Mouse (Mus musculus) cerebellum, adult 2 months (tissue): ENCODE results near the gene Ankef1. TPM values are rescaled to one million over a fixed set of nuclear protein-coding genes. Genes with fewer than 3 reads are reported as not detected.

Experiments
- DNase-seq, 2 experiments: peaks; one replicate each; pipeline ENCODE4 v3.0.0; 2021
- H3K27ac ChIP-seq: fragments of 200-500 bp; 2 replicates; pipeline ENCODE4 v1.5.1; 2012; ENCODE audit warnings: low read length, control low read depth, inconsistent platforms; ENCODE audit not compliant: insufficient read depth
- H3K27me3 ChIP-seq: fragments of 200-500 bp; 2 replicates; pipeline ENCODE4 v1.6.1; 2012; ENCODE audit warnings: inconsistent platforms, mild to moderate bottlenecking, low read length, moderate library complexity; ENCODE audit not compliant: control insufficient read depth, insufficient read depth
- H3K4me1 ChIP-seq: fragments of 200-500 bp; 2 replicates; pipeline ENCODE4 v1.6.1; 2011; ENCODE audit warnings: low read length; ENCODE audit not compliant: control insufficient read depth, insufficient read depth
- H3K4me3 ChIP-seq: fragments of 200-500 bp; replicated peaks from 2 replicates; pipeline ENCODE3; 2011; ENCODE audit warnings: mild to moderate bottlenecking, low read depth, low read length, control low read depth; ENCODE audit not compliant: insufficient read depth
- CTCF ChIP-seq: fragments of 200-500 bp; IDR thresholded peaks from 2 replicates; pipeline ENCODE4 v1.5.1; 2011; ENCODE audit warnings: low read depth, mild to moderate bottlenecking, control low read depth, low read length, moderate library complexity, borderline replicate concordance; ENCODE audit not compliant: insufficient read depth
- POLR2A ChIP-seq: fragments of 200-500 bp; IDR thresholded peaks from 2 replicates; pipeline ENCODE4 v1.6.1; 2011; ENCODE audit warnings: low read length, control low read depth, borderline replicate concordance; ENCODE audit not compliant: insufficient read depth
- WGBS: fragments of 180-500 bp; shearing (Covaris S2); methylation state at CpG from one replicate; pipeline ENCODE4 v1.1.7; 2018; 5-methylcytosine and 5-hydroxymethylcytosine counted together
- polyA plus RNA-seq: library from polyadenylated mRNA; depleted of rRNA; stranded (reverse); fragments of >200 nt; gene quantifications from 2 replicates; pipeline ENCODE4 v1.2.3, GENCODE M21; 2012; rRNA removed

Ankef1 gene
- polyA plus RNA-seq = 0.69 and 1.1 TPM in 2 replicates

DNA sequence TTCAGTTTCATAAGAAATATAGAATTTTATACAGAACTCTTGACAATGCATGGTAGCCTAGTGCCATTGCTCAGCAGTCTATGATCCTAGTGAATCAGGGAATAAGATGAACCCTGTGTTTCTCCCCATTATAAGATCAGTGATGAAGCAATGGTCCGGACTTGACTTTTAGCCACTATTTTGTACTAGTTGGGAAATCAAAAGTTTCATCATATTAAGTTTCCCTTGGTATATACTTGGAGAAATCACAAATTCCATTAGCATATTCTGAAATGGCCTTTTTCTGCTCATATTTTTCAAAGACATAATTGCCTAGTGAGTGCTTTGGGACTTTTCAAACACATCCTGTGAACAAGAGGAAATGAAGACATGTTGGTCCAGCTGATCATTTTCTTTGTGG lies at the start of gene Ankef1:
Ankef1 (plus strand) TSS at position 260 of the 400 bp plus-strand sequence.
- H3K4me3 ChIP-seq = no peak within 1 kb of the TSS
- TF ChIP-seq POLR2A = no peak
- no peak for TF ChIP-seq CTCF
- WGBS = 95% methylated on average over 1 of the region's 1 CpGs
- DNase-seq = no peak
- no peak within 1 kb of the TSS for H3K27ac ChIP-seq
- H3K27me3 ChIP-seq = no peaks in the 10 kb centered on the region
- H3K4me1 ChIP-seq = no peaks in the 10 kb centered on the region

DNA sequence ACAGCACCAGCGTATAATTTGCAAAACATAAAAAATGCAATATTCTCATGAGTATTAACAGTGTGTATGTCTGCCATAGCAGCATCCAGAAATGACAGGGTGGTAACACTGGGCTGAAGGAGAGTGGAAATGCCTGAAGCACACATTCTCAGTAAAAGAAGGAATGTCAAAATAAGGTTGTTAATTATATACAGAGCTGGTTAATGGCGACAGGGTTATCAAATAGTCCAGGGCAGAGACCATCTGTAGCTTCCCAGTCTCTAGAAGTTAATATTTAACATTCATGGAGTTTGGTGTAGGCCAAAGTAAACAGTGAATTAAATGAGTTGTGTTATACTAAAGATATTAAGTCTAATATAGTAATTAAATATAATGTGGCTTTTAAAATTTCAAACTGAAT lies 45.2 kb upstream of the Ankef1 start:
- no peak for DNase-seq
- 81% methylated on average over 2 of the region's 2 CpGs for WGBS
- Histone ChIP-seq H3K4me1 (no peaks in the 10 kb centered on the region), H3K4me3 (no peak overlapping the region), H3K27ac (no peak overlapping the region), H3K27me3 (no peaks in the 10 kb centered on the region)
- TF ChIP-seq CTCF (no peak), POLR2A (no peak)

DNA sequence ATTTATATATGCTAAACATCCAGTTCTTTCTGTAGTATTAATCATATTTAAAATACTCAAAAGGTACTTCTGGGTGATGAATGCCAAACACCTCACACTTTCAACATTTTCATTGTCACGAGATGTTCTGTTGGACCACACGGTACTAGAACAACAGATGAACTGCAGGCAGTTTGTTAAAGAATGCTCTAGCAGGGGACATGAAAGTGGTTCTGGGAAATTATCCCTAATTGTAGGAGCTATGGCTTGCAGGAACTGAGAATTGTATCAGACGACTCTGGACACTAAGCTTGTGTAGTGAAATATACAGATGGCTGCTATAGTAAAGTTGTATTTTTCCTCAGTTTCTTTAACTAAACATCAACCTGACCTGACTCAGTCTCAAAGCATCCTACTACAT lies 44.8 kb upstream of the Ankef1 start:
- no peaks in the 10 kb centered on the region for H3K27me3 ChIP-seq
- WGBS = 91% methylated on average over 3 of the region's 3 CpGs
- no peak for TF ChIP-seq CTCF
- TF ChIP-seq POLR2A = no peak

GRCm38 (mm10) chr2:136477656-136478055 lies 24.1 kb upstream of the Ankef1 start:
- TF ChIP-seq POLR2A = no peak
- TF ChIP-seq CTCF = no peak
- DNase-seq = no peak
- H3K27me3 ChIP-seq = no peaks in the 10 kb centered on the region
- H3K27ac ChIP-seq = no peak overlapping the region
- no peak overlapping the region for H3K4me3 ChIP-seq
- H3K4me1 ChIP-seq = no peaks in the 10 kb centered on the region
- WGBS = 65% methylated on average over 3 of the region's 3 CpGs

More for the DNA sequence above, 44.8 kb upstream of the Ankef1 start:
- H3K4me3 ChIP-seq = no peak overlapping the region
- no peaks in the 10 kb centered on the region for H3K4me1 ChIP-seq
- no peak for DNase-seq
- H3K27ac ChIP-seq = no peak overlapping the region

DNA sequence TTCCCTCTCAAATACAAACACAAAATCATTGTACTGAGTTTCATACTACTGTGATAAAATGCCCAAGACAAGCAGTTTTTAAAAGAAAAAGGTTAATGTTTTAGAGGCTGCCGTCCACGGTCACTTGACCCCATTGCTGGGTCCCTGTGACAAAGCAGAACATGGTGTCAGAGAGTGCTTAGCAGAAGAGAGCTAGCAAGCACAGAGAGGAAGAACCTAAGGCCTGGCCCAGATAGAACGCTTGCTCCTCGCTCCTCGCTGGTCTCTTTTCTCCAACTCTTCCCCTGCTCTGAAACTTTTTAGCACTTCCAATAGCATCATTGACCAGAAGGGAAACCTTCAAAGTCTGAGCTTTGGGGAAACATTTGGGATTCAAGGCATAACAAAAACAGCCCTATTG lies 19.4 kb upstream of the Ankef1 start:
- no peak for TF ChIP-seq POLR2A
- Histone ChIP-seq H3K4me1 (no peaks in the 10 kb centered on the region), H3K4me3 (no peak overlapping the region), H3K27me3 (no peaks in the 10 kb centered on the region), H3K27ac (no peak overlapping the region)
- 84% methylated on average over 5 of the region's 5 CpGs for WGBS
- no peak for DNase-seq

DNA sequence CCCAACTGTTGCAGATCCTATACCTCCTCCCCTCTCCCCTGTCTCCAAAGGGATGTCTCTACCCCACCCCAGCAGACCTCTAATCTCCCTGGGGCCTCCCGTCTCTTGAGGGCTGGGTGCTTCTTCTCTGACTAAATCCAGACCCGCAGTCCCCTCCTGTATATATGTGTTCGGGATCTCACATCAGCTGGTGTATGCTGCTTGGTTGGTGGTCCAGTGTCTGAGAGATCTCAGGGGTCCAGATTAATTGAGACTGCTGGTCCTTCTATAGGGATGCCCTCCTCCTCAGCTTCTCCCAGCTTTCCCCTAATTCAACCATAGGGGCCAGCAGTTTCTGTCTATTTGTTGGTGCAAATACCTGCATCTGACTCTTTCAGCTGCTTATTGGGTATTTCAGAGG lies 18.7 kb upstream of the Ankef1 start:
- Histone ChIP-seq H3K27me3 (no peaks in the 10 kb centered on the region), H3K4me1 (no peaks in the 10 kb centered on the region), H3K27ac (no peak overlapping the region), H3K4me3 (no peak overlapping the region)
- no peak for TF ChIP-seq POLR2A
- no peak for TF ChIP-seq CTCF
- WGBS = 78% methylated on average over 3 of the region's 3 CpGs
- DNase-seq = no peak

DNA sequence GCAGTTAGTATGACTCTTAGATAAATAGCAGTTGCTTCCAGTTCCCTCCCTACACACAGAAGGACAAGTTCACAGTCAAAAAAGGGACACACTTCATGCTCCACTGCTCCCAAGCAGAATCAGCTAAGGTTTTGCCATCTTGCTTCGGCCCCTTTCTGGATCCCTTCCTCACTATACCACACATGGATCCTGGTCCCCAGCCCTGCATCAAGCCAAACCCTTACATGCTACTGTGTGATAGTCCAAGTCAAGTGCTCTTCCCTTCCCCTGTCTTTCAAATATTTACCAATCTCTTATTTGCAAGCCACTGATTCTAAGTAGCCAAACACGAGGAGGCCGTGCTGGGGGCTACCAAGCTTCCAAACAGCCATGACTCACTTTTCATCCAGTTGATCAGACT lies 16.8 kb upstream of the Ankef1 start:
- H3K27me3 ChIP-seq = no peaks in the 10 kb centered on the region
- H3K4me1 ChIP-seq = no peaks in the 10 kb centered on the region
- TF ChIP-seq CTCF = no peak
- no peak for TF ChIP-seq POLR2A
- 57% methylated on average over 3 of the region's 3 CpGs for WGBS
- H3K4me3 ChIP-seq = no peak overlapping the region
- no peak overlapping the region for H3K27ac ChIP-seq
- DNase-seq = peak in 1 of 2 experiments; percentile 13

- WGBS = 98% methylated on average over 1 of the region's 1 CpGs
- Histone ChIP-seq H3K27me3 (no peaks in the 10 kb centered on the region), H3K27ac (no peak overlapping the region), H3K4me3 (peak overlapping the region; percentile 32), H3K4me1 (no peaks in the 10 kb centered on the region)
- no peak for DNase-seq
- TF ChIP-seq CTCF = no peak
- no peak for TF ChIP-seq POLR2A
Measured at GRCm38 (mm10) chr2:136485401-136485800, 16.3 kb upstream of the Ankef1 start.
